Mouse (Mus musculus) 3134 (cell line): Measurements from ENCODE around the gene Clptm1.
A peak's percentile ranks its signal among the peaks of the same experiment; 100 is the strongest.
"Not testable (repeated sequence)": the region's sequence is repeated elsewhere in the genome, so short reads cannot be mapped to it uniquely, and the experiment has no call there.

ENCODE experiments used
- DNase-seq: peaks from one replicate; pipeline ENCODE4 v3.0.0-alpha.2; 2011; ENCODE audit warnings: low spot score; ENCODE audit not compliant: insufficient read length; ENCODE audit errors: extremely low read depth

Clptm1 gene

GRCm38 (mm10) chr7:19619004-19619801 lies 45.6 kb downstream of the Clptm1 start:
- DNase-seq: no peak

GRCm38 (mm10) chr7:19615036-19615577 lies 49.7 kb downstream of the Clptm1 start:
- no peak for DNase-seq

- no peak for DNase-seq
Observed at GRCm38 (mm10) chr7:19610969-19611368, 53.9 kb downstream of the Clptm1 start.

- no peak for DNase-seq
Observed at GRCm38 (mm10) chr7:19609641-19610332, 55.0 kb downstream of the Clptm1 start.

GRCm38 (mm10) chr7:19607291-19607690 lies 57.5 kb downstream of the Clptm1 start:
- DNase-seq: no peak

DNA sequence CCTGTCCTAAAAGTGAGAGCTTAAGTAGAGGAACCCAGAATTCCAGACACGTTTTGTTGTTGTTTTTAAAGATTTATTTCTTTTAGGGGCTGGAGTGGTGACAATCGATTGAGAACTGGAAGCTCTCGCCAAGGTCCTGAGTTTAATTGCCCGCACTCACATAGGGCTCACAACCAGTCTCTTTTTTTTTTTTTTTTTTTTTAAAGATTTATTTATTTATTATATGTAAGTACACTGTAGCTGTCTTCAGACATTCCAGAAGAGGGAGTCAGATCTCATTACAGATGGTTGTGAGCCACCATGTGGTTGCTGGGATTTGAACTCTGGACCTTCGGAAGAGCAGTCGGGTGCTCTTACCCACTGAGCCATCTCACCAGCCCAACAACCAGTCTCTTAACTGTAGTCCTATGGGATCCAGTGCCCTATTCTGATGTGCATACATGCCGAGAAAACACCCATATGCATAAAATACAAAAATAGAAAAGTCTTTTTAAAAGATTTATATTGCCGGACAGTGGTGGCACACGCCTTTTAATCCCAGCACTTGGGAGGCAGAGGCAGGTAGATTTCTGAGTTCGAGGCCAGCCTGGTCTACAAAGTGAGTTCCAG lies 60.1 kb downstream of the Clptm1 start:
- DNase-seq: not testable (repeated sequence)

DNA sequence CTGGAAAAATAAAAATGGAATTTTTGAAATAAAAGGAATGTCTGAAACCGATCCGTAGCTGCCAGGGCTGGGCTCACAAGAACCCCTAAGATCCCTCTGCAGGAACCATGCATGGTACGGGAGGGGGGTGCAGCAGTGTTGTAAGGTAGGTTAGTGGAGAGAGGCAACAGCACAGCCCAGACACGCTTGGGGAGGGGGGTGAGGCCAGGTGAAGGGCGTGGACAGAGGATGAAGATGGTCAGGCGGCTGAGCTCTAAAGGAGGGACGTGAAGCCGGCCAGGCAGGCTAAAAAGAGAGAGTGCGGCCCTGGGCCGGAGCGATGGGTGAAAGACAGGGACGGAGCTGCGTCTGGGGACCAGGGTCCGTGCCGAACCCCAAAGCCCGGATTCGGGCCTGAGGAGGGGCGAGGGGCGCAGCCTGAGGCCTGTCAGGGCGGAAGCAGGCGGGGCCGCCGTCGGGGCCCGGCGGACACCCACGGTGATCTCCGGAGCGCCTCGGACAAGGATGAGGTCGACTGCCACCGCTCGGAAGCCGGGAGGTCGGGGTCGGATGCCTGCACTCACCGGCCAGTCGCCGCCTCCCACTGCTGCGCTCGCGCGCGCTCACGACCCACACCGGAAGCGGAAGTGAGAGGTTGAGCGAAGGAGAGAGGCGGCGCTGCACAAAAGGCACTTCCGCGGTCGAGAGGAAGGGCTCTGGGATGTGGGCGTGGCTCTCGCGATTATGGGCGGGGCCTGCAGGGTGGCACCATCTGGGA lies 60.8 kb downstream of the Clptm1 start, which contains the start of gene Clasrp:
Gene Clasrp, minus strand, starts transcription at position 638 of the 757 bp plus-strand sequence.
- peak; percentile 94 for DNase-seq

DNA sequence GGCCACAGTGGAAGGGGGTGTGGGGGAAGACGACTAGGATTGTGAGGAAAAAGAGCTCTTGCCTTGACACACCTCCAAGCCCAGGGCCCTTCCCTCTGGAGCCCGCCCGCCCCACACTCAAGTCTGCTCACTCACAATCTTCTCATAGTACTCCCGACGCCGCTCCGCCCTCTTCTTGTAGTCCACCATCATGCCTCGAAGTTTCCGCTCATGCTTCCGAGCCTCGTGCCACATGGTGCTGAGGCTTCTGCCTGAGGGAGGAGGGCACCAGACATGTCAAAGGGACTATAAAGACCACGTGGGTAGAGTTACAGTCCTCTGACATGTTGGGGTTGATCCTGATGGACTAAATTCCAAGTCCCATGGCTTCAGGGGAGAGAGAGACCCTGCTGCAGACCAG lies 61.8 kb downstream of the Clptm1 start:
- DNase-seq: no peak

GRCm38 (mm10) chr7:19600562-19600961 lies 64.3 kb downstream of the Clptm1 start:
- DNase-seq: no peak

DNA sequence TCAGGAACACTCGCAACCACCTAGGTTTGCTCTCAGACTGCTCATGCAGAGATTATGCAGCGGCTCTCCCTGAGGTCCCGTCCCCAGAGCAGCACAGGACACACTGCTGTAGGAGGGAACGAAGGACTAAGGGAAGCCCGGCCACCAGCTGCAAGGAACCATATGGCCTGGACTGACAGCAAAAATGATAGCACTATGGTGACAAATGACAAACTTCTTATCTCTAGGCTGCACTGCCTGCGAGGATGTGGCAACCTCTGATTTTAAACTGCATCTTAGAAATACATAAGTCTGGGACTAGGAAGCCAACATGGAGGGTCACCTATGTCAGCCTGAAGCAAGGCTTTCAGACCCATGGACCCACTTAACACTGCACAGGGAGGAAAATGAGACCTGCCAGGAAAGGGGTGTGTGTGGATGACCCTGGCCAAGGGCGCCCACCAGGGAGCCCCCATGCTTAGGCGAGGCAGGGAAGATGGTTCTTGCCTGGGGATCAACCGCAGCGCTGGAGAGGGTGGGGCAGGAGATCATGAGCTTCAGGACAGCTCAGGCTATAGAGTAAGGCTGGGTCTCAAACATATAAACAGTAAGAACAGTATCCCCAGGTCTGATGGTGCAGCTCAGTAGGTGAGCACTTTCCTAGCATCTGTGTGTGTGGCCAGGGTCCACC lies 71.6 kb downstream of the Clptm1 start:
- no peak for DNase-seq

GRCm38 (mm10) chr7:19589917-19590316 lies 74.9 kb downstream of the Clptm1 start:
- DNase-seq: no peak

- DNase-seq: no peak
Observed at GRCm38 (mm10) chr7:19589207-19589606, 75.6 kb downstream of the Clptm1 start.

DNA sequence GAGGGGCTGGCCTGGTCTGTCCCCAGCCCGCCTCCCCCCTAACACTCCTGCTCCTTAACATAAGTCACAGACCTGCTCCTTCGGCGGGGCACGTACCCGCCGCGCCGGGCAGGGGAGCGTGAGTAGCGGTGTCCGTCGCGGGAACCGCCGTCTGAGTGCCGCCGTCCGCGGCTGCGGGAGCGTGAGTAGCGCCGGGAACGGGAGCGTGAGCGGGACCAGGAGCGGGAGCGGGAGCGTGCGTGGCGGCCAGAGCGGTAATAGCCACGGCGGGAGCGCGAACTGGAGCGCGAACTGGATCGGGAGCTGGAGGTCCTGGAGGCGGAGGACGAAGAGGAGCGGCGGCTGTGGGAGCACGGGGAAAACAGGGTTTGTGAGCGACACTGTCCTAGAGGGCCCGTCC lies 78.6 kb downstream of the Clptm1 start:
- no peak for DNase-seq
